Mouse (Mus musculus): ENCODE data around the gene Pde4a. TPM values are rescaled to one million over a fixed set of nuclear protein-coding genes. Genes with fewer than 3 reads are reported as not detected.

The Pde4a gene
- total RNA-seq (2021): 10 to 100 TPM; 58.9 to 59.5 TPM
- long read RNA-seq, full-length matches to known transcripts: 20 of 40 reads
- long read RNA-seq, partial matches to known transcripts: 5 of 40 reads
- long read RNA-seq, other reads (novel, unspliced or antisense): 15 of 40 reads

- DNase-seq (ENCODE audit: low spot score in 2 of 2): peak; percentile 73 to 79
These were observed at the start of gene Pde4a for GRCm38 (mm10) chr9:21165041-21165951. TSS of gene Pde4a (plus strand) at chr9:21165714.

GRCm38 (mm10) chr9:21117073-21117472 is 48.4 kb upstream of the Pde4a start:
- no peak for DNase-seq (ENCODE audit: low spot score in 2 of 2)

- no peak for DNase-seq (ENCODE audit: low spot score in 2 of 2)
These were observed 44.0 kb upstream of the Pde4a start for GRCm38 (mm10) chr9:21121483-21121882.

- DNase-seq (ENCODE audit: low spot score in 2 of 2): no peak
These were observed 40.7 kb upstream of the Pde4a start for GRCm38 (mm10) chr9:21124837-21125236.

GRCm38 (mm10) chr9:21125502-21126258 is 39.8 kb upstream of the Pde4a start:
- DNase-seq (ENCODE audit: low spot score in 2 of 2): no peak

GRCm38 (mm10) chr9:21126259-21126627 is 39.3 kb upstream of the Pde4a start:
- no peak for DNase-seq (ENCODE audit: low spot score in 2 of 2)

GRCm38 (mm10) chr9:21131059-21131956 is 34.2 kb upstream of the Pde4a start, which contains the start of gene Tyk2:
TSS of gene Tyk2 (minus strand) at chr9:21131243.
- peak; percentile 84 to 90 for DNase-seq (ENCODE audit: low spot score in 2 of 2)

GRCm38 (mm10) chr9:21132102-21132775 is 33.3 kb upstream of the Pde4a start:
- no peak for DNase-seq (ENCODE audit: low spot score in 2 of 2)

GRCm38 (mm10) chr9:21133064-21133707 is 32.3 kb upstream of the Pde4a start:
- no peak for DNase-seq (ENCODE audit: low spot score in 2 of 2)

- no peak for DNase-seq (ENCODE audit: low spot score in 2 of 2)
These were observed 30.8 kb upstream of the Pde4a start for GRCm38 (mm10) chr9:21134595-21135328.

GRCm38 (mm10) chr9:21135329-21135890 is 30.1 kb upstream of the Pde4a start:
- DNase-seq (ENCODE audit: low spot score in 2 of 2): no peak

GRCm38 (mm10) chr9:21135941-21136381 is 29.6 kb upstream of the Pde4a start:
- DNase-seq (ENCODE audit: low spot score in 2 of 2): no peak

- no peak for DNase-seq (ENCODE audit: low spot score in 2 of 2)
These were observed 29.1 kb upstream of the Pde4a start for GRCm38 (mm10) chr9:21136401-21136800.

- DNase-seq (ENCODE audit: low spot score in 2 of 2): peak; percentile 65 to 69
These were observed 28.3 kb upstream of the Pde4a start for GRCm38 (mm10) chr9:21137229-21137628.

GRCm38 (mm10) chr9:21138386-21138785 is 27.1 kb upstream of the Pde4a start:
- DNase-seq (ENCODE audit: low spot score in 2 of 2): no peak

GRCm38 (mm10) chr9:21141922-21142321 is 23.6 kb upstream of the Pde4a start:
- no peak for DNase-seq (ENCODE audit: low spot score in 2 of 2)

- DNase-seq (ENCODE audit: low spot score in 2 of 2): no peak
These were observed 21.2 kb upstream of the Pde4a start for GRCm38 (mm10) chr9:21144361-21144760.

GRCm38 (mm10) chr9:21145431-21145830 is 20.1 kb upstream of the Pde4a start:
- no peak for DNase-seq (ENCODE audit: low spot score in 2 of 2)

- no peak for DNase-seq (ENCODE audit: low spot score in 2 of 2)
These were observed 18.8 kb upstream of the Pde4a start for GRCm38 (mm10) chr9:21146722-21147121.

All from layer of hippocampus, postnatal 10 days (tissue).